Mouse (Mus musculus) lung, embryonic 16.5 days (tissue): ENCODE data around the gene Atg2b. TPM values are rescaled to one million over a fixed set of nuclear protein-coding genes. Genes with fewer than 3 reads are reported as not detected.
A peak's percentile ranks its signal among the peaks of the same experiment; 100 is the strongest.

ENCODE experiments used
- ATAC-seq: fragments of 200-750 bp; cut with Nextera tagmentation; 2 replicates; pipeline ENCODE4 v1.8.0; 2017; ENCODE audit warnings: low read depth, mild to moderate bottlenecking, moderate library complexity
- H3K27ac ChIP-seq: fragments of 300-500 bp; sonication (generic); 2 replicates; pipeline ENCODE4 v1.5.1; 2014; ENCODE audit warnings: mild to moderate bottlenecking, control low read depth, low read length
- H3K27me3 ChIP-seq: fragments of 300-500 bp; sonication (generic); 2 replicates; pipeline ENCODE4 v1.6.1; 2014; ENCODE audit warnings: low read depth, low read length, mixed read lengths; ENCODE audit not compliant: control insufficient read depth, insufficient read depth
- H3K36me3 ChIP-seq: fragments of 300-500 bp; sonication (generic); 2 replicates; pipeline ENCODE4 v1.6.1; 2014; ENCODE audit warnings: low read length; ENCODE audit not compliant: control insufficient read depth, insufficient read depth
- H3K4me1 ChIP-seq: fragments of 300-500 bp; sonication (generic); replicated peaks from 2 replicates; pipeline ENCODE4 v1.6.1; 2014; ENCODE audit warnings: low read length, mixed read lengths; ENCODE audit not compliant: control insufficient read depth, insufficient read depth
- H3K4me2 ChIP-seq: fragments of 300-500 bp; sonication (generic); 2 replicates; pipeline ENCODE4 v1.6.1; 2014; ENCODE audit warnings: low read depth, low read length, control low read depth
- H3K4me3 ChIP-seq: fragments of 300-500 bp; sonication (generic); 2 replicates; pipeline ENCODE4 v1.5.1; 2014; ENCODE audit warnings: mild to moderate bottlenecking, low read length, control low read depth
- H3K9ac ChIP-seq: fragments of 300-500 bp; sonication (generic); 2 replicates; pipeline ENCODE4 v1.6.1; 2014; ENCODE audit warnings: low read length, control low read depth
- H3K9me3 ChIP-seq: fragments of 300-500 bp; sonication (generic); 2 replicates; pipeline ENCODE4 v1.6.1; 2016; ENCODE audit warnings: low read length; ENCODE audit not compliant: control insufficient read depth
- WGBS: fragments of 180-500 bp; shearing (Covaris S2); extraction: QIAGEN DNeasy Blood & Tissue Kit; methylation state at CpG from one replicate; pipeline ENCODE4 v1.1.7; 2014; 5-methylcytosine and 5-hydroxymethylcytosine counted together
- polyA plus RNA-seq: library from polyadenylated mRNA; unstranded; fragments of >200 nt; fragmentation: Nextera tagmentation; extraction: Ambion mirVana; gene quantifications from 2 replicates; pipeline ENCODE4 v1.2.1, GENCODE M21; 2015

Gene Atg2b
- polyA plus RNA-seq, 1 experiment from 2014 or later = 11.1 TPM

GRCm38 (mm10) chr12:105688546-105688945, 3.5 kb upstream of the Atg2b start:
- no peaks in the 10 kb centered on the region for H3K27me3 ChIP-seq
- H3K4me1 ChIP-seq = peaks cover 14% of the 10 kb centered on the region
- H3K4me3 ChIP-seq = no peak overlapping the region
- WGBS = 74% methylated on average over 4 of the region's 4 CpGs
- no peak overlapping the region for H3K4me2 ChIP-seq
- no peaks in the 10 kb centered on the region for H3K9me3 ChIP-seq
- ATAC-seq = no peak
- no peak overlapping the region for H3K27ac ChIP-seq
- no peak overlapping the region for H3K9ac ChIP-seq
- H3K36me3 ChIP-seq = peaks cover 8% of the 10 kb centered on the region

GRCm38 (mm10) chr12:105687416-105687815, 2.4 kb upstream of the Atg2b start:
- WGBS = 75% methylated on average over 4 of the region's 4 CpGs
- H3K9ac ChIP-seq = no peak overlapping the region
- no peak overlapping the region for H3K4me3 ChIP-seq
- ATAC-seq = no peak
- no peaks in the 10 kb centered on the region for H3K9me3 ChIP-seq
- H3K4me1 ChIP-seq = peaks cover 22% of the 10 kb centered on the region
- no peak overlapping the region for H3K27ac ChIP-seq
- no peaks in the 10 kb centered on the region for H3K27me3 ChIP-seq
- peaks cover 8% of the 10 kb centered on the region; the same call in 1 of the 2 replicates for H3K36me3 ChIP-seq
- H3K4me2 ChIP-seq = no peak overlapping the region

DNA sequence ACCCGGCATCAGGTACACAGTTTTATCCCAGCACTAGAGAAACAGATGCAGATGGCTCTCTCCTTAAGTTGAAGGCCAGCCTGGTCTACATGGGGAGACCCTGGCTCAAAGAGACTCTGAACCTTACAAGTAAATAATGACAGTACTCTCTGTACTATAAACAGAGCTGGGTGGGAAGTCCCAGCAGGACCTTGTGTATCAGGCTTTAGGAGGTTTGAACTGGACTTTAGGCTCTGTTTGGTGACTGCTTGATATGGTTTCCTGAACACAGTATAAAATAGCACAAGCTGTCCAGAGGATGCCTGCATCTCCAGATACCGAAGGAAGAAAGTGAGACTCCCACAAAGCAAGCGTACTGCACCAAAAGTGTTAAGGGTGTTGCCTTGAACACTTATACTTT, 1.8 kb upstream of the Atg2b start:
- no peak overlapping the region for H3K27ac ChIP-seq
- no peak overlapping the region for H3K4me3 ChIP-seq
- H3K4me1 ChIP-seq = peaks cover 22% of the 10 kb centered on the region
- WGBS = 91% methylated on average over 3 of the region's 3 CpGs
- H3K9ac ChIP-seq = no peak overlapping the region
- H3K9me3 ChIP-seq = no peaks in the 10 kb centered on the region
- no peaks in the 10 kb centered on the region for H3K27me3 ChIP-seq
- peaks cover 5% of the 10 kb centered on the region; the same call in 1 of the 2 replicates for H3K36me3 ChIP-seq
- no peak overlapping the region for H3K4me2 ChIP-seq
- ATAC-seq = no peak

GRCm38 (mm10) chr12:105683933-105684901, 794 bp downstream of the Atg2b start, which contains the start of gene Gskip:
Gene Gskip, plus strand, starts transcription at chr12:105684829.
- H3K4me3 ChIP-seq = peak within 1 kb of the TSS; percentile 99
- H3K27me3 ChIP-seq = no peaks in the 10 kb centered on the region
- H3K36me3 ChIP-seq = no peaks in the 10 kb centered on the region
- under 1% methylated on average over 40 of the region's 41 CpGs for WGBS
- H3K9ac ChIP-seq = peak within 1 kb of the TSS; percentile 93
- peak within 1 kb of the TSS; percentile 91 for H3K27ac ChIP-seq
- H3K4me2 ChIP-seq = peak within 1 kb of the TSS; percentile 92
- no peaks in the 10 kb centered on the region for H3K9me3 ChIP-seq
- H3K4me1 ChIP-seq = peaks cover 22% of the 10 kb centered on the region
- peak; percentile 41 for ATAC-seq

DNA sequence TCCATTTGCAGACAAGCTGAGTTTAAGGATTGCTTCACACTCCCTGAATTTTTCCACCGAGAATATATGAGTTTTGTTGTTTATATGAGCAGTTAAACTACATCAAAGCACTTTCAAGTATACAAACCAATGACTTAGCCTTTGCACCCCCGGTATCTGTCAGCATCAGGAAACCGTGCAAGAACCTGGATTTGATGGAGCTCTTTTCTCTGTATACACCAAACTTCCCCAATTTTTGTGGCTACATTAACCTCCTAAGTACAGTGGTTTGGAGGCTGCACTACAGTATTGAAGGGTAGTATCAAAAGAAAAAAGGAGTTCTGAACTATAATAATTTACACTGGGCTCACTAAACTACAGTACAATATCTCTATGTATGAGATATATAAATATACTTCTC, 6.2 kb downstream of the Atg2b start:
- peaks cover 10% of the 10 kb centered on the region for H3K4me1 ChIP-seq
- 47% methylated on average over 3 of the region's 3 CpGs for WGBS
- no peak for ATAC-seq

DNA sequence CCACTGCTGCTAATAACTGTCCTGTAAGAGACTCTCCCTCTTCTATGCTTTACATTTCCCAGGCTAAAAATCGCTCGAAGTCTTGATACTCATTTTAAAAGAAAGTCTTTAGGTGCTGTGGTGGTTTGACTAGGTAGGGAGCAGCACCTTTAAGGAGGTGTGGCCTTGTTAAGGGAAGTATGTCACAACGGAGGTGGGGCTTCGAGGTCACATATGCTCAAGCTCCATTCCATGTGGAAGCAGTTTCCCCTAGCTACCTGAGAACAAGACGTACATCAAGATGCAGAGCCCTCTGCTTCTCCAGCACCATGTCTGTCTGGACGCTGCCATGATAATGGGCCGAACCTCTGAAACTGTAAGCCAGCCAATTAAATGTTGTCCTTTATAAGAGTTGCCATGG, 6.8 kb downstream of the Atg2b start:
- 89% methylated on average over 7 of the region's 7 CpGs for WGBS
- Histone ChIP-seq H3K27me3 (no peaks in the 10 kb centered on the region), H3K4me2 (no peak overlapping the region), H3K9ac (no peak overlapping the region), H3K4me1 (peaks cover 5% of the 10 kb centered on the region), H3K27ac (no peak overlapping the region), H3K9me3 (no peaks in the 10 kb centered on the region), H3K4me3 (no peak overlapping the region), H3K36me3 (peaks cover 12% of the 10 kb centered on the region)
- no peak for ATAC-seq

More for the DNA sequence above, 6.2 kb downstream of the Atg2b start:
- no peak overlapping the region for H3K4me2 ChIP-seq
- no peaks in the 10 kb centered on the region for H3K27me3 ChIP-seq
- no peak overlapping the region for H3K27ac ChIP-seq
- no peak overlapping the region for H3K9ac ChIP-seq
- no peak overlapping the region for H3K4me3 ChIP-seq
- H3K36me3 ChIP-seq = peaks cover 7% of the 10 kb centered on the region
- H3K9me3 ChIP-seq = no peaks in the 10 kb centered on the region

- Histone ChIP-seq H3K9me3 (no peaks in the 10 kb centered on the region), H3K4me2 (no peak overlapping the region), H3K36me3 (peaks cover 15% of the 10 kb centered on the region), H3K4me3 (no peak overlapping the region), H3K27me3 (no peaks in the 10 kb centered on the region), H3K4me1 (no peaks in the 10 kb centered on the region), H3K27ac (no peak overlapping the region), H3K9ac (no peak overlapping the region)
- no peak for ATAC-seq
- 91% methylated on average over 8 of the region's 8 CpGs for WGBS
Observed at GRCm38 (mm10) chr12:105676274-105676673, 8.7 kb downstream of the Atg2b start.

- H3K27me3 ChIP-seq = no peaks in the 10 kb centered on the region
- peaks cover 41% of the 10 kb centered on the region for H3K36me3 ChIP-seq
- no peaks in the 10 kb centered on the region for H3K4me1 ChIP-seq
- H3K4me3 ChIP-seq = no peak overlapping the region
- H3K9me3 ChIP-seq = no peaks in the 10 kb centered on the region
- H3K4me2 ChIP-seq = no peak overlapping the region
- H3K9ac ChIP-seq = no peak overlapping the region
- WGBS = 90% methylated on average over 7 of the region's 7 CpGs
- no peak for ATAC-seq
- H3K27ac ChIP-seq = no peak overlapping the region
Observed at GRCm38 (mm10) chr12:105655850-105656249, 29.2 kb downstream of the Atg2b start.

DNA sequence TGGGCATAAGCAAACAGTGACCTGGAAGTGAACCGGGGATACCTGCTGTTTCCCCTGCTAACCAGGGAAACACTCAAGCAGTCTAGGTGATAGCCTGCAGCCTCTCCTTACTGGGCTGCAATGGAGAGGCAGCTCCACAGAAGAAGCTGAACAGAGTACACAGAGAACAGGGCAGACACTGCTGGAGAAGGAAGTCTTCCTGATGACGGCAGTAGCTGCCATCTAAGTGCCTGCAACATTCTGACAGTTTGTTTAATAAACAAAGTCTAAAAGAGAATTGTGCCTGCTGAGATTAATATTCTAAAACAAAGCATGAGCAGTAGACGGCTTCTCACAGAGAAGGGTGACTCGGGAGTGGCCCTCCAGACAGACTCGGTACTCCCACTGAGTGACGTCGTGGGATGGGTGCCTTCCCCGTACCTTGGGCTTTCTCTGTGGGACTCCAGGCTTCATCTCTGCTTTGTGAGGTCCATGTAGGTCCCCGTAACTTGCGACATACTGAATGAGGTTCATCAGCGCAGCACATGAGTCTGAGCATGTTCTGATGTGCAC, 42.2 kb downstream of the Atg2b start:
- H3K4me3 ChIP-seq = no peak overlapping the region
- no peak overlapping the region for H3K9ac ChIP-seq
- no peak overlapping the region for H3K27ac ChIP-seq
- ATAC-seq = peak; percentile 56; the same call in 1 of the 2 replicates
- H3K4me1 ChIP-seq = no peaks in the 10 kb centered on the region
- H3K4me2 ChIP-seq = no peak overlapping the region
- no peaks in the 10 kb centered on the region for H3K27me3 ChIP-seq
- 46% methylated on average over 11 of the region's 11 CpGs for WGBS
- peaks cover 59% of the 10 kb centered on the region for H3K36me3 ChIP-seq
- no peaks in the 10 kb centered on the region for H3K9me3 ChIP-seq
